Mouse (Mus musculus) adrenal gland, postnatal 14 days (tissue): ENCODE measurements around the gene Cep85l. TPM values are rescaled to one million over a fixed set of nuclear protein-coding genes. Genes with fewer than 3 reads are reported as not detected.
A peak's percentile ranks its signal among the peaks of the same experiment; 100 is the strongest.

Experiments used
- DNase-seq: peaks from one replicate; pipeline ENCODE4 v3.0.0; 2021; ENCODE audit warnings: mixed read lengths
- long read RNA-seq, 2 experiments: library from polyadenylated mRNA; stranded (forward); transcript quantifications; one replicate each; pipeline ENCODE4 v2.0.0; 2021
- total RNA-seq: library from RNA; stranded (reverse); gene quantifications from 2 replicates; pipeline ENCODE4 v1.2.3, GENCODE M21; 2021

Gene Cep85l
- 17.3 and 18.0 TPM in 2 replicates for total RNA-seq
- long read RNA-seq, experiment 1, full-length matches to known transcripts = 1 of 3 reads
- long read RNA-seq, experiment 1, partial matches to known transcripts = 2 of 3 reads
- long read RNA-seq, experiment 1, other reads (novel, unspliced or antisense) = 0 of 3 reads
- long read RNA-seq, experiment 2, full-length matches to known transcripts = 1 of 3 reads
- long read RNA-seq, experiment 2, partial matches to known transcripts = 1 of 3 reads
- long read RNA-seq, experiment 2, other reads (novel, unspliced or antisense) = 1 of 3 reads

DNA sequence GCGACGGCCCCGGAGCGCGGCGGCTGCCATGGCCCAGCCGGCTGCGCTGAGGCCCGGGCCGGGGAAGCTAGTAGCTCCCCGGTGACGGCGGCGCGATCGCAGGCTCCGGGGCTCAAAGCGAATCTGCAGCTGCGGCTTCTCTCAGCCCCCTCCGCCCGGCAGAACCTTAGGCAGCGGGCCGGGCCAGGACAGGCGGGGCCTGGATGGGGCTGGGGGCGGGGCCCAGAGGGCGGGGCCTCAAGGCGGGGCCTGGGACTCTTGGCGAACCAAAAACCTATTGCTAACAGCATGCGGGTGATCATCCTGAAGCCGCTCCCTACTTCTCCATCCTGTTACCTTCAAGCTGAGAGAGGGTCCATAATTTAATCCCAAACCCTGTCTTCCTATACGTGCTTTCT is at the start of gene Cep85l:
Gene Cep85l, minus strand, starts transcription at position 239 of the 398 bp plus-strand sequence.
- peak; percentile 95 for DNase-seq

DNA sequence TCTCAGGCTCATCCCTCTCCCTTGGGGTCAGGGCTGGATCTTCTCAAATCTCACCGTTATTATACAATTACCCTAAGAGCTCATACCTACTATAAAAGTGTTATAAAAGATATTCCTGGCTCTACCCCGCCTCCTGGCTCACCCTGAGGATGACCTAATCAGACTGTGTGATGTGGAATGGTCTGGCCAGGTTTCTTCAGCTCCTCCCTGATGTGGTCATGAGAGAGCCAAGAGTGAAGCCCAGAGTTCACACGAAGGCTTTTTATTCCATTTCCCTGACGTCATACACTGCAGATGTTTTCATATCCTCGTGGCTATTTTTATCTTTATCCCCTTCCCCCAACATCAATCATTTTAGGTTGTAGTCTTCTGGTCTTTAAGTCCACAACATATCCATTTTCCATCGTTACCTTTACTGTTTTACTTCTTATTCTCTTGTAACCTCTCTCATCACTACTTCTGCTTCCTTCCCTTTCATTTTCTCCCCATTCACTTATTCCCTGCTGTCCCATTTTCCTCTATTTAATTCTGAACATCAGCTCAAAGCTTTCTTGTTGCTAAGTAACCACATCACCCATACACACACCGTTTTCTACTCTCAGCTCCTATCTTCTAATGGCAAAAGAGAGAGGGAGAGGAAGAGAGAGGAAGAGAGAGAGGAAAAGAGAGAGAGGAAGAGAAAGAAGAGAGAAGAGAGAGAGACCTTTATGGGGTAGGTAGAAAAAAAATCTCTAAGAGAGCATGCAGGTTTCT is 49.1 kb upstream of the Cep85l start:
- peak; percentile 14 for DNase-seq

DNA sequence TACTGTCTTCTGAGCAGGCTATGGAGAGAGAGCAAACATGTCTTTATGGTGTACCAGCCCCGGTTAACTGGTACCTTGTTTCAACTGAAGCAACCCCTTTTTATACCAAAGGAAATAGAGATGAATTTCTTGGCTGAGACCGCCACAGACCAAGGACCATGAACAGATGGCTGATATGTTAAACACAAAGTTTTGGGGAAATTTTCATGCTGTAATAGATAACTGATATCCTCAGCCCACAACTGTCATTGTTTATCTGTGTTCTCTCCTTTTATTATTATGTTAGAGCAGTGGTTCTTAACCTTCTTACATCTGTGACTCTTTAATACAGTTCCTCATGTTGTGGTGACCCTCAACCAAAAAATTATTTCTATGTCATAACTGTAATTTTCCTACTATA is 46.8 kb upstream of the Cep85l start:
- DNase-seq = no peak

DNA sequence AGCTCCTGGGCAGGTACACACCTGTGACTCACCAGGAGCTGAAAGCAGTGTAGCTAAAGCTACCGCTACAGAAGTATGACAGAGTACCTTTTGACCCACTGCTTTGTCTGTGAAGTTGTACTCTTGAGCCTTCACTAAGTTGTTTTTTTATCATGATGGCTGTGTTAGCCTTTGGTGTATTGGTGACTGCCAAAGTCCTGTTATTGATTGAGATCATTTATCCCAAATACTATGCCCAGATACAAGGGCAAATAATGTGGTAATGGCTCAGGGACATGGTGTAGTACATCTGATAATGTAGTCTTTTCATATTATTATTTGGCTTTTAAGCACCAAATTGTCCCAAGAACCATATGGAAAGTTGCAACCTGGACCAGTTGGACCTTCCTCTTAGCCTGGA is 43.3 kb upstream of the Cep85l start:
- DNase-seq = no peak

DNA sequence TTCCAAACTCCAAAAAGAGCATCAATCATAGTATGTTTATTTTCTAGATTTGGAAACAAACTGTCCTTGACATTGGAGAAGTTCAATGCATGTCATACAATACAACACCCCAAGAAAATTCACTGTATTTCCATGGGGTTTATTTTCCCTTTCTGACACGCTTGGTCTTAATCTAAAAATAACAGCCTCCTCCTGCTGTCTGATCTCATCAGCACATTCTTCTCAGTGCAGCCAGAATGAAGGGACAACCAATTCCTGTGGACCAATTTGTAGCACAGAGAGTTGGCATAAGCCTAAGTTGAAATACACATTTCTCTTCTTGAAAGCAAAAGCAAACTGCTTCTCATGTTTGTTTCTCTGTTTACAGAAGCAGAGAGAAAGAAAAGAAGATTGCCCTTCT is 42.5 kb upstream of the Cep85l start:
- no peak for DNase-seq

DNA sequence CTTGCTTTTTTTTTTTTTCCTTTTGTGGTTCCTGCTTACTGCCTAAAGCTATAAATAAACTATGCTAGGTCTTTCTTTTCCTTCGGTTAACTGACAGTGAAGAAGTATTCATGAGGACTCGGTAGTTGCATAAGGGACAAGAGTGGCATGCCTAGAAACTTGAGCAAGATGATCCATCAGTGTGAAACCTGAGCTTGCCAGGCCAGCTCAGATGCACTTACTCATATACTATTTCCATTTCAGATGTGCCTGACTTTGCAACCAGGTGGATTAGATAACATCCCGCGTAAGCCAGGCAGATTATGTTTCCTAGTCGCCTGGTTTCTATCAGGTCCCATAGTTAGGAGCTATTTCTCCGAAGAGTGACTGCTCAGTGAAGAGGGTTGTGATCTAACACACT is 41.9 kb upstream of the Cep85l start:
- no peak for DNase-seq

DNA sequence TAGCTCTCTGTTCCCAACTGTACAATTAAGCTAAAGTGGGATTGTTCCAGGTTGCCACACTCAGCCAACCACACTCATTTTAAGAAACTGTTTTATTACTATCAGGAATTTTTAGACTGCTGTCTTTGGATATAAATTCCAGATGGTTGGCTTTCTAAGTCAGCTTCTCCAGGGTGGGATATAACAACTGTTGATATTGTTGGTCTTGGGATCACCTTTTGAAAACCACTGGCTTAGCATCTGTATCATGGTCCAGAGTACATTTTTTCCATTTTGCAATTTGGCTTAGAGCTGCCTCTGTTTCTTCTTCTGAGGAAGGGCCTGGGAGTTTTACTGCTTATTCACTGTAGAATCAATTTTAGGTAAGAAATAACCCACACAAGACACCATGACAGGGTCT is 40.3 kb upstream of the Cep85l start:
- DNase-seq = no peak

DNA sequence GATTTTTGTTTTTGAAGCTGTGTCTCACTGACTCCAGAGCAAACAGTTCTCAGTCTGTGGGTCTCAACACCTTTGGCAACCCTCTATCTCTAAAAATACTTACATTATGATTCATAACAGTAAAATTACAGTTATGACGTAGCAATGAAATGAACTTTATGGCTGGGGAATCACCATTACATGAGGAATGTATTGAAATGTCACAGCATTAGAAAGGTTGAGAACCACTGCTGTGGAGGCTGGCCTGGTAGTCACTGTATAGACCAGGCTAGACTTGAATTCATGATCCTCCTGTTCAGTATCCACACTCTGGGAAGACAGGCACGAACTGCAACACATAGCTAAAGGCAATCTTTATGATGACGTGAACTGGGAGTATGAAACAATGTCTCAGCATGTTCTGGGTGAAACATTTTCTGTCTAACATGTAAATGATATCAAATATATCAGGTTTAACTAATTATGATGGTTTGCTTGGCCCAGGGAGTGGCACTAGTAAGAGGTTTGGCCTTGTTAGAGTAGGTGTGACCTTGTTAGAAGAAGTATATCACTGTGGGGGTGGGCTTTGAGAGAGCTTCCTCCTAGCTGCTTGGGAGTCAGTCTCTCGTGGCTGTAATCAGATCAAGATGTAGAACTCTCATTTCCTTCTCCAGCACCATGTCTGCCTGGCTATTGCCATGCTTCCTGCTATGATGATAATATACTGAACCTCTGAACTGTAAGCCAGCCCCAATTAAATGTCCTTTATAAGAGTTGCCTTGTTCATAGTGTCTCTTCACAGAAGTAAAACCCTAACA is 39.6 kb upstream of the Cep85l start:
- no peak for DNase-seq

DNA sequence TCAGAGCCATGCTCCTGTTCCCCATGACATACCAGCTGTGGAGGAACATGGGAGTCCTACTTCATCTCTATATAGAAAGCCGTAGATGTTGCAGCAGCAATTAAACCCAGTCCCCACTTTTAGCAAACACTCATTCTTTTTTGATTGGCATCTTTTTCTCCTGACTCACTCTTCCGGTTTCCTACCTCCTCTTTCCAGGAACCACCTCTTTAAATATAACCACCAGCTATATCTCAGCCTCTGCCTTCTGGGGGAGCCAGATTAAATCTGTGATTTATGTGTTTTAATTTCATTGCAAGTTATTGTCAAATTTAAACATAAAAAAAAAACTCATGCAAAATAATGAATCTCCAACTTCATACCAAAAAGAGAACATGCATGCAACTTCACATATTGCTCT is 37.3 kb upstream of the Cep85l start:
- no peak for DNase-seq

DNA sequence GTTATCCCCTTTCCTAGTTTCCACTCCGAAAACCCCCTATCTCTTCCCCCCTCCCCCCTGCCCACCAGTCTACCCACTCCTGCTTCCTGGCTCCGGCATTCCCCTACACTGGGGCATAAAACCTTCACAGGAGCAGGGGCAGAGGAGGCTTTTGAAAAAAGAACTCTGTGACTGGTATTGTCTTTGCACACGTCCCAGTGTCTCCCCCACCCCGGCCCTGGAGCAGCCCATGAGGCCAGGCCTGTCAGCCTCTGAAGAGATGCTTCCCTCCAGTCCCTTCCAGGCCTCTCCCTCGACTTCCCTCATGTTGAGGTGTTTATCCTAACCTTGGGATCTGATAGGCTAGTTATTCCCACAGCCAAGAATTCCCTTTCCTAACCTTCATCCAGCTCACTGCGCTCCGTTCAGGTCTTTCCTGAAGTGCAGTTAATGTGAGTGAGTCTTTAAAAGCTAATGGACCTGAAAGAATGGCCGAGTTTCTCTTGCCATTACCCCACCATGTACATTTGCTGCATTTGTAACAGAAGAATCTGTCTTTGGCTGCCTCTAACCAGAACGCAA is 36.5 kb upstream of the Cep85l start:
- no peak for DNase-seq

DNA sequence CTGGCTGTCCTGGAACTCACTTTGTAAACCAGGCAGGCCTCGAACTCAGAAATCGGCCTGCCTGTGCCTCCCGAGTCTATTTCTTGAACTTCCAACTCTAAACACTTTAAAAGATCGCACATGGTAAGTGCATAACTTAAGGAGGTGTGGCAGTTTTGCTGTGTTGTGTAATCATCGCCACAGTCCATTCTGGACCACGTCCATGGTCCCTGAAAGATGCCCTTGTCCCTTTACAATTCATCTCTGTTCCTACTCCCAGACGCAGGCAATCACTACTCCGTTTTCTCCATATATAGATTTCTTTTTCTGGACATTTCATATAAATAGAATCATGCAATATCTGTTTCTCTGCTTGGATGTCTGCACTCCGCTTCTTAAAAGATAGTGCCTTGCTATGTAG is 35.5 kb upstream of the Cep85l start:
- DNase-seq = no peak

DNA sequence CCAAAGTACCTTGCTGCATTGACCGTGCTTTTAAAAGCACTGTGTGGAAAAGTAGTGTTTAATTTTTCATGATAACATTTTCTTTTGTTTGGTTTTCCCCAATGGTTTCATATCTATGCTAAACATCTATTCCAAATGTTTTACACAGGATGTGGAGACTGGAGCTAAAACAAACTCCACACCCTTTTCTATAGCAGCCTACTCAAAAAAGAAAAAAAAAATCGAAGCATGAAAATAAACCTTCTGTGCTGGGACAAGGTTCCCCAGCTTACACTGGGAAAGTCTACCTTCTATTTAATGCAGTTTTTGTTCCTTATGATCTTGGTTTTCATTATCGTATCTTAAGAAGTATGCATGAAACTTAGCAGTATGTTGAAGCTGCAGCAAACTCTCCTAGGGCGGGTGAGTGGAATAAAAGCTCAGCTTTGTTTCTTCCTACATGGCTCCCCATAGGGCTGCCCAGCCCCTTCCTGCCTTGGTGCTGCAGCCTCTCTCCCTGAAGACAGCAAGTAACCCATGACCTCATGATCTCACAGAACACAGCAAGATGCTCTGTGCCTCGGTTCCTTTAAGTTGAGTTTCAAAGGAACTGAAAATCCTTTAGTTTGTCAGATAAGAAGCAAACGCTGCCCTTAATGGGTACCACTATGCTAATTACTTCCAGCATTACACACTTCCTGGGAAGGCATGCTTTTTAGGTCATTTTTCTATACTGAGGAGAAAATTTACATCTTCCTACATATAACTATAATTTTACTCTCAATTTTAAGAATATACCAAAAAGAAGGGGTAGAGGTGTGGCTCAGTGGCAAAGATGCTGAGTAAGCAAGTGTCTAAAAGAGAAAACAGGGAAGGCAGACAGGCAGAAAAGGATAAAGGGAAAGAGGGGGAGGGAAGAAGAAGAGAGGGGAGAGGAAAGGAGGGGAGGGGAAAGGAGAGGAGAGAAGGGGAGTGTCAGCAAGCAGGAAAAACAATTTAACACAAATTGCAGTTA is 34.6 kb upstream of the Cep85l start:
- DNase-seq = no peak

DNA sequence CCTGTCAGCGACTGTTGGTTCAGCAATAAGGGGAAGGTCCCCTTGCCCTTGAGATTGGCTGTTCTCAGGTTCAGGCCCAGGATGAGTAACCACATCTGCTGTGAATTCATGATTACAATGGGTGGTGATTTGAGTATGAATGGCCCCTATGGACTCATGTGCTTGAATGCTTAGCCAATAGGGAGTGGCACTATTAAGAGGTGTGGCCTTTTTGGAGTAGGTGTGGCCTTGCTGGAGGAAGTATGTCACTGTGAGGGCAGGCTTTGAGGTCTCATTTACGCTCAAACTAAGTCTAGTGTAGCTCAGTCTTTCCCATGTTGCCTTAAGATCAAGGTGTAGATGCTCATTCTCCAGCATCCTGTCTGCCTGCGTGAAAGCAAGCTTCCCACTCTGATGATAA is 33.2 kb upstream of the Cep85l start:
- no peak for DNase-seq

DNA sequence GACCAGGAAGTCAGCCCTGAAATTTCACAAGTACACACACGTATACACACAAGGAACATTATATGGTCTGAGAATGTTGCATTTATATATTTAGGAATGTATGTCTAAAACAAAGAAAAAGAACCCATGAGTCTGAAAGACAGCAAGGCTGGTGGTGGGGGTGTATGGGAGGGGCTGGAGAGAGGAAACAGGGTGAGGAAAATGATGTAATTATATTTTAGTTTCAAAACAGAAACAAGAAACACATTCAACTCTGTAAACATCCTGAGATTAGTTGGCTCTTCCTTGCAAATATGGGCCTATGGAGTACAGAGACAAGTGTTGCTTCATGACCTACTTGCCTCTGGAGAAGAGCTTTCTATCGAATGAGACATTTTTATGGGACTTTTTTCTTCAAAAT is 32.4 kb upstream of the Cep85l start:
- no peak for DNase-seq

DNA sequence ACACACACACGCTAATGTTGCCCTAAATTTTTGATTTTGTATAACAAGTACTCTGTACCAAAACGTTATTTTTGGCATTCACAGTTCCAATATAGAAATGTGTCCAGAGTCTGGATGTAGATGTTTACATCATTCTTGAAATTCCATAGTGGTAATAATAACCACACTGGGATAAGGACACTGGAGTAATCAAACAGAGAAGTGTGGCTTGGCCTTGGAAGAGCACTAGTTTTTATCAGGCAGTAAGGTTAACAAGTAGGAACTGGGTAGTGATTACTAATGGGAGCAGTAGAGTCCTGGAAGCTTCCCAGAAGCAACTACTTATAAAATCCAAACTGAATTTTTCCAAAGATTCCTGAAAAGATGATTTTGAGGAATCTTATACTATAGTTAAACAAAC is 31.1 kb upstream of the Cep85l start:
- DNase-seq = no peak

DNA sequence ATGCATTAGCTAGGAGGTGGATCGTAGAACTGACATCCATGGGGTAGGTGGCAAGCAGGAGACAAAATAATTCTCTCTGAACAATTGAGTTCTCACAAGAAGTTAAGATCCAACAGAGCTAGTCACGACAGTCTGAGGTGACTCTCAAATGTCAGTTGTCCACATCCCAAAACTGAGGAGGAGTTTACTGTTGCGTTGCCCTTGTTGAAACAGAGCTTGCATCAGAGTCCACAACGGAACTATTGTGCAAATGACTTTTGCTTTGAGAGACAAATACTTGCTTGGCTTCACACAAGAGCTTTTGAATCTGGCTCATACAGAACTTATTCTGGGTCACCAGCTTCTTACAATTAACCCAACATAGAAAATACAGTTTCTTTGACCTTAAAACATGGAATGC is 27.7 kb upstream of the Cep85l start:
- DNase-seq = peak; percentile 34

DNA sequence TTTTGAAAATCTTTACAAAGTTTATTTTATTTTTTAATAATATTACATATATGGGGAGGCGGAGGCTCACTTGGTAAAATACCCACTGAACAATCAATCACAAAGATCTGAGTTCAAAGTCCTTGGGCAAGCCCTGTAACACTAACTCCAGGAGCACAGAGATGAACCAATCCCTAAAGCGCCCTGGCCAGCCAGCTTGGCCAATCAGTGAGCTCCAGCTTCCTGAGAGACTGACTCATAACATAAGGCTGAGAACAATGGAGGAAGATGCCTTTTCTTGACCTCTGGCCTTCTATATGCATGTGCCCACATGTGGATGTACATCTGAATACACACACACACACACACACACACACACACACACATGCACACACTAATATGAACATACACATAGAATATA is 27.1 kb upstream of the Cep85l start:
- DNase-seq = no peak

DNA sequence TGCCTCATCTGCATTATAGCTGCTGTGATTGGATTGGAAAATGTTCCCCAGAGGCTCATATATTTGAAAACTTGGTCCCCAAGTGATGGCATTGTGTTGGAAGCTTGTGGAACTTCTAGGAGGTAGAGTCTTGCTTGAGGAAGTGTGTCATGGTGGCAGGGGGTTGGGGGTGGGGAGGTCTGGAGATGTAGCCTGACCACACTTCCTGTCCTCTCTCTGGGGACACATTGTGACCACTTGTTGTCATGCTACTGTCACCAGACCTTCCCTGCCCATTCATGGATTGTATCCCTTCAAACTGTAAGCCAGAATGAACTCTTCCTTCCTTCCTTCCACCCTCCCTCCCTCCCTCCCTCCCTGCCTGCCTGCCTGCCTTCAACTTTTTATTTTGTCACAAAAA is 22.5 kb upstream of the Cep85l start:
- no peak for DNase-seq

DNA sequence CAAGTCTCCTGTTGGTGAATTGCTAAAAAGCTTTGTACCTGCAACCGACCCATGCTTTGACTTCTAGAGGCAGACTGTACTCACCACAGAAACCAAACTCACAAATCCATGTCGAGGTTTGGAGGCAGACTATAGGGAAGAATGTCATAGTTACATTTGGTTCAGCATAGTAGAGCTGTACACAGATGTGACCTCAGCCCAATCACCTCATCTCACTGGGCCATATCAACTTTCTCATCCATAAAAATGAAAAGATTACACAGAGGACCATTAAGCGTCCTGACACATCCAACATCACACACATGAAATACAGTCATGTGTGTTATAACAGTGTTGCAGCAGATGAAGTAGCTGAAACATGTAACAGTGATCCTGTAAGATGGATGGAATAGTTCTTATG is 19.3 kb upstream of the Cep85l start:
- DNase-seq = no peak

DNA sequence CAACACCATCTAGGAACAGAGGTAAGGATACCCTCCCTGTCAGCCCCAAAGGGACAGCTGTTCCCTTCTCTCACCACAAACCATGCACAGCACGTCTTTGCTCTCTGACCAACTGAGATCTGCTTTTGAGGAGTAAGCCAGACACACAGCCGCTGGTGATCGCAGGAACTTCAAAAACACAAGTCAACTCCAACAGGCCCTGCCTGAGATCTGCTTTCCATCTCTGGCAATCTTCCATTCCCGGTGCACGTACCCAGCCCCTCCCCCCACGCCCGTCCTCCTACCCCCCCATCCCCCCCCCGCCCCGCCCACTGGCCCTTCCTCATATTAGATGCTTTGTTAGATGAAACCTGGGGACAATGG is 18.8 kb upstream of the Cep85l start:
- DNase-seq = peak; percentile 36

DNA sequence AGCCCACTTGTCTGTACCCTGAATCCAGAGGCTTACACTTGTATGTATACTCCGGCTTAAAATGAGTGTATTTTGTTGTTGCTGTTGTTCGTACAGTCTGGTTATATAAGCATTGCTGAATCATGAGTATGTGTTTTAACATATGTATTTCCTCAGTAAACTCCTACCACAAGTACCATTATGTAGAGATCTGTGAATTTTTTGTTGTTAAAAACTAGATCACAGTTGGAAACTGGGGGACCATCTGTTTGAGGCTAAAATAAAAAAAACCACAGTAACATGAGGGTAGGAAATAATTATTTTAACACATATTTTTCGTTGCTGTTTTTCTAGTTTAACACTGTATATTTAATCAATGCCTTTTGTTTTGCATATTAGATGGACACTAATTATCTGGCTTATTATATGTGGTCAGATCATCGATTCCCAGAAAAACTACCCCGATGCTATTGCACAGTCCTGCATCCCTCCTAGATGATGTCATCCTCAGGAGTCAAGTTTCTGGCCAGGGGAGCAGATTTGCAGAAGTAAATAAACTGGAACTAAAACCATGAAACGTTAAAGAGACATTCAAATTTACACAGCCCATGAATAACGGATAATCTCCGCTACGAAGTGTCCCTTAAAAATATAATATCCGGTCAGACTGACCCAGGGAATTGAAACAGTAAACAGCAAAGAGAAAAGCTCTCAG is 18.2 kb upstream of the Cep85l start:
- no peak for DNase-seq
